Mouse (Mus musculus) large intestine, adult 2 months (tissue): Measurements from ENCODE around the gene Rdh16f1. TPM values are rescaled to one million over a fixed set of nuclear protein-coding genes. Genes with fewer than 3 reads are reported as not detected.
"Not testable (repeated sequence)": the region's sequence is repeated elsewhere in the genome, so short reads cannot be mapped to it uniquely, and the experiment has no call there.

ENCODE experiments used
- DNase-seq: peaks from one replicate; pipeline ENCODE4 v3.0.0-alpha.2; 2012; ENCODE audit warnings: low read depth, low spot score
- WGBS: fragments of 180-500 bp; shearing (Covaris S2); methylation state at CpG from one replicate; pipeline ENCODE4 v1.1.7; 2018; 5-methylcytosine and 5-hydroxymethylcytosine counted together
- polyA plus RNA-seq: library from polyadenylated mRNA; depleted of rRNA; stranded (reverse); fragments of >200 nt; gene quantifications from 2 replicates; pipeline ENCODE4 v1.2.3, GENCODE M21; 2012

Rdh16f1 gene
- polyA plus RNA-seq, 1 experiment: 1.1 TPM

DNA sequence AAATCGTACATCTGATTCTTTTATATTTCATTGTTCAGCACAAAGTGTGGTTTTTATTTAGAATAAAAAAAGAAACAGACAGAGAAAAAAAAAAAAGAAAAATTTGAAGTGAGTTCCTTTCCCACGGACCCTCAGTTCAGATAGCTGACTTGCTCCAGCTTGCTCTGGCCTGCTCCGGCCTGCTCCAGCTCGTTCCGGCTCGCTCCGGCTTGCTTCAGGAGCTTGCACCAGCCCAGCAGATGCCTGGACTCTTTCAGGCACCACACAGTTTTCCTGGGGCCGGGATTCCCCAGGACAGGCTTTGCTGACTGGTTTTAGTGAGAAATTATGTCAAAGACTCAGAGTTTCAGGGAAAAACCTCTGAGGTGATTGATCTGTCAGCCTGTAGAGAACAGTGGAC, 12.3 kb upstream of the Rdh16f1 start:
- no peak for DNase-seq
- 92% methylated on average over 8 of the region's 8 CpGs for WGBS

DNA sequence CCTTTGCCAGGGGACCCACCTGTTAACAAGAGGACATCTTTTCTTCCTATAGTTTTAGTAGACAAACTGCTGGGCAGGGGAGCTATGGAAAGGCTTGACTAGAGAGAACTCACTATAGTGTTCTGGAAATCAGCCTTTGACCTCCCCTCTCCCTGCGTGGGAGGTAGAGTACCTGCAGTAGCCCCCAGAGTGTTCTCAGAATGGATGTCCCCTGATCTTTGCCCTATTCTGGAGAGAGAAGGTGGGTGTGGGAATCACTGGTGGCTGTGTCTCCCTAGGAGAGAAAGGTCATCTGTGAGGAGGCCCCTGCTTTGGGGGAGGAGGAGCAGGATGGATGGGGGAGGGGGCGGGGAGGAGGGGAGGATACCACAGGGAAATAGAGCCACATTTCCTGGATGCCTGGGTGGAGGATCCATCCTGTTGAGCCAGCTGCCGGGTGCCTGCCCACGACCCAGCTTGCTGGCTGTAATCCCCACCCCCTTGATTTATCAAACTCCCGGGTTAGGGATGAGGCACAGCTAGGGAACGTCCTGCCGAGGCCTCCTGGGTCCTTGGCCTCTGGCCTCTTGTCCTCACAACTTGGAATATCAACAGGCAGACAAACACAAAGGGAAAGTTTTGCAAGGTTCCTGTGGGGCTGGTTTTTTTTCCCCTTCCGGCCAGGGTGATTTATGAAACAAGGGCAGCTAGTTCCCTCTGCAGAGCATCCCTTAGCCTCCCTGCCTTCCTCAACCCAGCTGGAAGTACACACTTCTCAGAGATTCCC, 10.6 kb upstream of the Rdh16f1 start:
- WGBS: 31% methylated on average over 8 of the region's 8 CpGs
- DNase-seq: no peak

GRCm38 (mm10) chr10:127750136-127750777, 9.3 kb upstream of the Rdh16f1 start:
- WGBS: 78% methylated on average over 24 of the region's 24 CpGs
- DNase-seq: no peak

GRCm38 (mm10) chr10:127751548-127751947, 8.0 kb upstream of the Rdh16f1 start, which contains the start of gene Gpr182:
Gene Gpr182, minus strand, starts transcription at chr10:127751732.
- WGBS: 64% methylated on average over 8 of the region's 8 CpGs
- no peak for DNase-seq

DNA sequence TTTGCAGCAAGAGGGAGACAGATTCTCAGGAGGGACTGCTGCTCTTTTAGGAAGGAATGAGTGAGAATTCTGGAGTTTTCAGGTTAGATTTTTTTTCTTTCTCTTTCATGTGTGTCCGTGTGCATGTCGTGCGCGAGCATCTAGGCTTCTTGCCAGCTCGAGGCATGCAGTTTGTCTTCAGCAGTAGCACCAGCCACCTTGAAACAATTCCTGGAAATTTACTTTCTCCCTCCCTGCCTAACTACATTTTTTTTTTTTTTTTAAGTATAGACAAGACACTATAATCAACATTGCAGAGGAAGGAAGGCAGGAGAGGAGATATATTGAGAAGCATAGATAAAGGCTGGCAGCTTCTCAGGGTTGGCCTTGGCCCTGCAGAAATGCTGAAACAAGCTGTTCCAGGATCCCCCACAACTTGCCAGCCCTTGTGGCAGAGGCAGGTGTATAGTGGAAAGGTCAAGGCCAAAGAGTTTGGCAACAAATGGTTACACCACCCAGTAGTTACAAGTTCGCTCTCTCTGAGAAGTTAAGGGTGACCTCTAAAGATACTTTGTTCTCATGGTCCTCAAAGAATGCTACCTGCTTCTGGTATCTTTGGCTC, 4.9 kb upstream of the Rdh16f1 start:
- DNase-seq: no peak
- WGBS: 21% methylated on average over 6 of the region's 6 CpGs

DNA sequence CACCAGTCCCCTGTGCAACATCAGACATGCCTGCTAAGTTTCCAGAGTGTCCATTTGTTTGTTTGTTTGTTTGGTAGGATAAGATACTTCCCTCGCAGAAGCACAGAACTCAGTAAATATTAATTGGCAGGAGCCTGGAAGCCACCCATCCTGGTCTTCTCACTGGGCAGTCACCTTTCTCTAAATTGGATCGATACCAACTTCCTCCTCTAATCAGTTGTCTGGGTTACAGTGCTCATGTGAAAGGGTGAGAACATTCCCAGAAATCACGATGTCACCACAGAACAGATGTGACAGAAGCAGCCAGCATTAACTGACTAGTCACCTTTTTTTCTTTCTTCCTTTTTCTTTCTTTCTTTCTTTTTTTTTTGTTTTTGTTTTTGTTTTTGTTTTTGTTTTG, 4.3 kb upstream of the Rdh16f1 start:
- 23% methylated on average over 3 of the region's 3 CpGs for whole genome bisulfite sequencing
- no peak for DNase-seq

- no peak for DNase-seq
- WGBS: 21% methylated on average over 18 of the region's 18 CpGs
These were observed 3.7 kb upstream of the Rdh16f1 start for GRCm38 (mm10) chr10:127755770-127756468.

GRCm38 (mm10) chr10:127762926-127763325, 3.3 kb downstream of the Rdh16f1 start:
- not testable (repeated sequence) for DNase-seq
- WGBS: 82% methylated on average over 10 of the region's 10 CpGs

DNA sequence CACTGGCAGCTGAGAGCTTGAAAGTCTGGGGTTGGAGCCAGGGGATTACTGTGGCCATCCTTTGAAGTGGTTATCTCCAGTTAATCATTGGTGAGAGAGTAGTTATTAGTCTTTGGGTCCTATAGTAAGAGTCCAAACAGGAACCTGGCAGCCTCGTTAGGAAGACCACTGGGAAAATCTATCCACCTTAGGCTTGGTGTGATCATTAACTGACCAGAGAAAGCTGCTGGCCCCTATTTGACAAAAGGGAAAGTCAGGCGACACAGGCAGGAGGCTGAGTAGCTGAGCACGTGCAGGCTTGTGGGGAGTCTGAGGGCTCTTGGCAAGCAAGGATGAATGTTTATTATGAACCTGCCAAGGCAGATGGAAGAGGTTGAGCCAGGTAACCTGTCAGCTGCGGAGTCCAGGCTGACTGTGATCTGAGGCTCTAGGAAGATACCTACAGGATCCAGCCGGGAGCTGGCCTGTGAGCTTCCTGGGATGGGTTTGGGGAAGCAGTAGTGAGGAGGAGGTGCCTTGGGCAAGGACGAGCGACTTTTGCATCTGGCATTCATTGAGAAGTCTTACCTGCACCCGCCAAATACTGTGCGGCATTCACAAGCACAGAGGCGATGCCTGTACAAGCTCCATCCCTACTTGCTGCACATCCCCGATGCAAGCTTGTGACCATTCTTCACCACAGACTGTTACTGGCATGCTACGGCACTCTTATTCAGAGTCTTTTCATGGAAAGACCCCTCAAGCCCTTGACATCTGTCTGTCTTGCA, 4.5 kb downstream of the Rdh16f1 start:
- 23% methylated on average over 12 of the region's 12 CpGs for WGBS
- no peak for DNase-seq

GRCm38 (mm10) chr10:127766564-127766963, 7.0 kb downstream of the Rdh16f1 start:
- WGBS: 74% methylated on average over 1 of the region's 1 CpGs
- no peak for DNase-seq

- DNase-seq: peak; percentile 71
- 31% methylated on average over 2 of the region's 2 CpGs for WGBS
These were observed 16.4 kb downstream of the Rdh16f1 start, which contains the start of gene Rdh9 for GRCm38 (mm10) chr10:127776011-127776410. Gene Rdh9, plus strand, starts transcription at chr10:127776386.

DNA sequence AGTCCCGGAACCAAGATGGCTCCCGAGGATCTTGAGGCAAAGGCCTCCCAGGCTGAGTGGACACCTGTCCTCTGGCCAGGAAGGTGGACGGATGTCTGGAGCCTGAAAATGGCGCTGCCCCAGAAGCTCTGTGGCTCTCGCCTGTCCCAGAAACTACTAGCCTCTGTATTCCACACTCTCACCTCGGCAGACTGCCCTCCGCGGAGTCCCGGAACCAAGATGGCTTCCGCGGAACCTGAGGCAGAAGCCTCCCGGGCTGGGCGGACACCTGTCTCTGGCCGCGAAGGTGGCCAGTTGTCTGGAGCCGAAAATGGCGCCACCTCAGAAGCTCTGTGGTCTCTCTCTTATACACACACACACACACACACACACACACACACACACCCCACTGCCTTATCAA, 22.7 kb downstream of the Rdh16f1 start:
- DNase-seq: not testable (repeated sequence)
- WGBS: 95% methylated on average over 17 of the region's 17 CpGs

DNA sequence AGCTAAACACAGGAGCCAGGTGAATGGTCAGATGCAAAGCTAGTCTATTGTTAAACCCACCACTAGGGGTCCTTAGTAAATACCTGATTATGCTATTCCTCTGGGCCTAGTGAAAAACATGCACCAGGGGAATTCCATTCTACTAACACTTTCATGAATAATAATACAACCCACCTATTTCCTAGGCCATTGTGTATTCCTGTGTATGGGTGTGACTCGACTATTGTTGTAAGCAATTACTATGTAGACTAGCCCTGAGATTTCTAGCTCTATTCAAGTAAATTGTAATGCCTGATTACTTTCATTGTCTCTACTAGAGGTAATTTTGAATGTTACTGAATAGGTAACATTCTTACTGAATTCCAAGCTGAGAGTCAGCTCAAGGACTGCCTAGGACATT, 25.8 kb downstream of the Rdh16f1 start:
- DNase-seq: not testable (repeated sequence)
- 89% methylated on average over 1 of the region's 1 CpGs for WGBS

DNA sequence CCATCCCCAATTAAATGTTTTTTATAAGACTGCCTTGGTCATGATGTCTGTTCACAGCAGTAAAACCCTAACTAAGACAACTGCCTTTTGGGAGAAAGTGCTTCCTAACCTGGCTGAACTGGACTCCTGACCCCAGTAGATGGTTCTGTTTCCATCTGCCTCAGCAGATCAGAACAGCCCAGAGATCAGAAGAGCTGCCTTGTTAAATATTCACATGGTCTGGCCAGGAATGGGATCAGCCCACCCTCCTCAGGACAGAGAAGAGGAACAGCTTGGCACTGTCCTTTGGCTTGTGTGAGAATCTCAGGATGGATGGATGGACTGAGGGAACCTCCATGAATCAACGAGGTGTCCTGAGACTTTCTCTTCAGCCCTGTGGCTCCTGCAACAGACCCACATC, 39.7 kb downstream of the Rdh16f1 start:
- no peak for DNase-seq
- WGBS: 83% methylated on average over 1 of the region's 1 CpGs

DNA sequence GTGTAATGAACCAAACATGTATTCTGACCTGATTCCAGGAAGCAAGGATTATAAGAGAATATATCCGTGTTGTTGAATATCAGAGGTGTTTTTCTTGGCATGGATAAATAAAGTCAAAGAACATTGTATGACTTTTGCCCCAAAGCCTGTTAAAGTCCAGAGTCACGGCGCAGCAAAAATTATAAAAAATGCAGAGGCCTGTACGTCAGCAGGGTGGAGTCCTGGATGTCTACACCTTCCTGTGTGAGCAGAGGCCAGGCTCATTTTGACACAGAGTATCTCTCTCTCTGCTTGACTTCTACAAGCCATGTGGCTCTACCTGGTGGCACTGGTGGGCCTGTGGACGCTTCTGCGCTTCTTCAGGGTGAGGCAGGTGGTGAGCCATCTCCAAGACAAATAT, 41.3 kb downstream of the Rdh16f1 start, which contains the start of gene Rdh16:
Rdh16 (plus strand) TSS at position 262 of the 400 bp plus-strand sequence.
- DNase-seq: peak; percentile 67

GRCm38 (mm10) chr10:127801612-127802011, 42.0 kb downstream of the Rdh16f1 start:
- 41% methylated on average over 2 of the region's 2 CpGs for WGBS
- no peak for DNase-seq

More for the DNA sequence above, 41.3 kb downstream of the Rdh16f1 start, which contains the start of gene Rdh16:
- 42% methylated on average over 6 of the region's 6 CpGs for WGBS

GRCm38 (mm10) chr10:127802236-127802635, 42.6 kb downstream of the Rdh16f1 start:
- WGBS: 68% methylated on average over 5 of the region's 5 CpGs

GRCm38 (mm10) chr10:127804416-127804815, 44.8 kb downstream of the Rdh16f1 start:
- no peak for DNase-seq
- 68% methylated on average over 7 of the region's 7 CpGs for WGBS

More at GRCm38 (mm10) chr10:127802236-127802635, 42.6 kb downstream of the Rdh16f1 start:
- no peak for DNase-seq

GRCm38 (mm10) chr10:127815888-127816287, 56.3 kb downstream of the Rdh16f1 start:
- no peak for DNase-seq
